Mouse (Mus musculus): ENCODE measurements around the gene Babam1.

DNA sequence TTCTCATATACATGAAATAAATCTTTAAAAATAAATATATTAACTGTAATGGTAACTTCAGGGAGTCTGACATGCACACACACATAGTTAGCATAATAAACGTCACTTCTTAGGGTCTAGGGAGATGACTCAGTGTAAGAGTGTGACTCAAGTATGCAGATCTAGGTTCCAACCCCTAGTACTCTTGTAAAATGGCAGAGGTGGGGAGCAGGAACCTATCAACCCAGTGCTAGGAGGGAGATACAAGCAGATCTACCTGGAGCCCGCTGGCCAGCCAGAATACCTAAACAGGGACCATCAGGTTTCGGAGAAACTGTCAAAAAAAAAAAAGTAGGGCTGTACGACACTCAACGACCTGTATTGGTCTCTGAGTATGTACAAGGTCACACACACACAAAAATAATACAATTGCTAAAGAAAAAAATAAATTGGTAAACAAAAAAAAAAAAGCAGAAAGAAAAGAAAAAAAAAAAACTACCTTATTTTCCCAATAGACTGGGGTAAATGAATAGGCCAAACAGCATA, 25.9 kb upstream of the Babam1 start:
- no peak for TF ChIP-seq CTCF (IDR thresholded peaks at IDR 0.05; ENCODE audit: insufficient read depth, low read depth, low read length)
- TF ChIP-seq POLR2A (IDR thresholded peaks at IDR 0.05; ENCODE audit: insufficient read depth, low read depth, low read length), result no peak
